Mouse (Mus musculus): Measurements from ENCODE around the gene Hjurp. TPM values are rescaled to one million over a fixed set of nuclear protein-coding genes. Genes with fewer than 3 reads are reported as not detected.

Gene Hjurp
- total RNA-seq, 2 experiments from 2014 or later: 21.7 to 27.4 TPM

Other genes starting within 250 kb of the Hjurp start
- under 1 TPM in 1 of 2 experiments, not detected in 1; 0.20 TPM for gene Ugt1a10, start 222.2 kb downstream of the Hjurp start, total RNA-seq (2021)
- gene Ugt1a9, start 206.8 kb downstream of the Hjurp start, total RNA-seq (2021): not detected
- not detected for gene Ugt1a8, start 189.8 kb downstream of the Hjurp start, total RNA-seq (2021)
- 1 to 10 TPM; 1.8 to 3.6 TPM for gene Ugt1a7c, start 182.6 kb downstream of the Hjurp start, total RNA-seq (2021)
- gene Ugt1a6b, start 174.4 kb downstream of the Hjurp start, total RNA-seq (2021): 10 to 100 TPM in 1 of 2 experiments, 1 to 10 TPM in 1; 3.5 to 12.0 TPM
- gene Ugt1a6a, start 142.8 kb downstream of the Hjurp start, total RNA-seq (2021): 10 to 100 TPM in 1 of 2 experiments, 1 to 10 TPM in 1; 9.8 to 20.9 TPM
- gene Ugt1a5, start 111.6 kb downstream of the Hjurp start, total RNA-seq (2021): under 1 TPM in 1 of 2 experiments, not detected in 1; 0.26 TPM
- gene Ugt1a2, start 77.0 kb downstream of the Hjurp start, total RNA-seq (2021): 1 to 10 TPM in 1 of 2 experiments, not detected in 1; 1.3 TPM
- gene Dnajb3, start 71.9 kb downstream of the Hjurp start, total RNA-seq (2021): 1 to 10 TPM; 2.2 to 3.1 TPM
- 10 to 100 TPM in 1 of 2 experiments, under 1 TPM in 1; 0.22 to 77.3 TPM for gene Ugt1a1, start 65.7 kb downstream of the Hjurp start, total RNA-seq (2021)
- gene Mroh2a, start 50.6 kb downstream of the Hjurp start, total RNA-seq (2021): under 1 TPM; 0.33 to 0.51 TPM
- gene Trpm8, start within 50 bp of the Hjurp start, total RNA-seq (2021): not detected
- under 1 TPM in 1 of 2 experiments, not detected in 1; 0.63 TPM for gene Spp2, start 129.3 kb upstream of the Hjurp start, total RNA-seq (2021)
- not detected for gene Glrp1, start 232.4 kb upstream of the Hjurp start, total RNA-seq (2021)

Data from adrenal gland, adult 18-20 months (tissue).